Mouse (Mus musculus) midbrain, embryonic 15.5 days (tissue): ENCODE data around the gene Ppfibp1. TPM values are rescaled to one million over a fixed set of nuclear protein-coding genes. Genes with fewer than 3 reads are reported as not detected.

ENCODE experiments used
- ATAC-seq: fragments of 200-750 bp; cut with Nextera tagmentation; replicated peaks from 2 replicates; pipeline ENCODE4 v1.8.0; 2017; ENCODE audit warnings: moderate TSS enrichment
- H3K27ac ChIP-seq: fragments of 300-500 bp; sonication (generic); 2 replicates; pipeline ENCODE4 v1.5.1; 2015; ENCODE audit warnings: mild to moderate bottlenecking, inconsistent platforms
- H3K27me3 ChIP-seq: fragments of 300-500 bp; sonication (generic); replicated peaks from 2 replicates; pipeline ENCODE4 v1.6.1; 2015; ENCODE audit warnings: inconsistent platforms
- H3K36me3 ChIP-seq: fragments of 300-500 bp; sonication (generic); replicated peaks from 2 replicates; pipeline ENCODE4 v1.6.1; 2015; ENCODE audit warnings: inconsistent platforms
- H3K4me1 ChIP-seq: fragments of 300-500 bp; sonication (generic); 2 replicates; pipeline ENCODE4 v1.6.1; 2015; ENCODE audit warnings: inconsistent platforms
- H3K4me2 ChIP-seq: fragments of 300-500 bp; sonication (generic); 2 replicates; pipeline ENCODE4 v1.6.1; 2015; ENCODE audit warnings: inconsistent platforms, mild to moderate bottlenecking, moderate library complexity
- H3K4me3 ChIP-seq: fragments of 300-500 bp; sonication (generic); 2 replicates; pipeline ENCODE4 v1.5.1; 2015; ENCODE audit warnings: mild to moderate bottlenecking, inconsistent platforms
- H3K9ac ChIP-seq: fragments of 300-500 bp; sonication (generic); 2 replicates; pipeline ENCODE4 v1.6.1; 2015; ENCODE audit warnings: mild to moderate bottlenecking, inconsistent platforms
- H3K9me3 ChIP-seq: fragments of 300-500 bp; sonication (generic); 2 replicates; pipeline ENCODE4 v1.6.1; 2016; ENCODE audit warnings: inconsistent platforms
- WGBS: fragments of 180-500 bp; shearing (Covaris S2); methylation state at CpG from one replicate; pipeline ENCODE4 v1.1.7; 2015; ENCODE audit warnings: mixed read lengths; 5-methylcytosine and 5-hydroxymethylcytosine counted together
- polyA plus RNA-seq: library from polyadenylated mRNA; unstranded; fragments of >200 nt; fragmentation: Nextera tagmentation; extraction: Ambion mirVana; gene quantifications from 2 replicates; pipeline ENCODE4 v1.2.1, GENCODE M21; 2015

The Ppfibp1 gene
- polyA plus RNA-seq, 1 experiment from 2014 or later = 17.8 TPM

DNA sequence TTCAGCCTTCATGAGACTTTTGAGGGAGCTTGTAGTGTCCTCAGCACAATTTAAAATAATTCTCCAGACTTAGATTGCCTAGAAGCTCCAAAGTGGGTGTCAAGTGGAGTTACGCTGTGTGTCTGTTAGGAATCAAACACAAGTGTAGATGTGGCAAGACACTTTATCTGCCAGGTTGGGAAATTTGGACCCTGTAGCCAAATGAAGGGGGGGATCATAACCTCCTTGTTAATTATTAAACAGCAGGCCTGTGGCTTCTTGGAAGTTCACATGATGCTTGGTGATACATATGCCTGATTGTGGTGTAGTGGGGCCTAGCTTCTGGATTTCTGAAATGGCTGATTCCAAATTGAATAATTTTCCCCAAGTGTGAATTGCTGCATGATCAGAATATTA, 19.5 kb downstream of the Ppfibp1 start:
- ATAC-seq = no peak
- no peaks in the 10 kb centered on the region for H3K27me3 ChIP-seq
- no peaks in the 10 kb centered on the region for H3K36me3 ChIP-seq
- H3K9me3 ChIP-seq = no peaks in the 10 kb centered on the region
- H3K9ac ChIP-seq = no peak overlapping the region
- no peaks in the 10 kb centered on the region for H3K4me1 ChIP-seq
- H3K4me3 ChIP-seq = no peak overlapping the region
- no peak overlapping the region for H3K27ac ChIP-seq
- no peak overlapping the region for H3K4me2 ChIP-seq
- 98% methylated on average over 1 of the region's 1 CpGs for WGBS

DNA sequence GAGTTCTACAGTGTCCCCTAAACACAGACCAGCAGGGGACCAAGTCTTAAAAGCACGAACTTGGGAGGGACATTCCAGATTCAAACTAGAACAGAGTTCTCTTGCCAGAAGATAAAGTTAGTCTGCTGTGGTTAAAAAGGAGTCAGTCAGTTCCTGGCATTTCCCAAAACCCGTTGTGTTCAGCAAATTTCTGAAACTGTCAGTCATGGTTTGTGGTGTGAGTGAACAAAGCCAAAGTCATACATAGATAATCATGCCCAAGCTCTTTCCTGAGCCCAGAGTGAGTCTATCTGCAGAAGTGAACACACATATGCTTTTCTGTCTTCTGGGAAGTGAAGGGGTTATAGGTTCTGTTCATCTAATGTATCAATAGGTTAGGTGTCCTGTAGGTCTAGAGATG, 20.5 kb downstream of the Ppfibp1 start:
- no peak overlapping the region for H3K4me3 ChIP-seq
- no peaks in the 10 kb centered on the region for H3K36me3 ChIP-seq
- H3K4me2 ChIP-seq = no peak overlapping the region
- H3K4me1 ChIP-seq = no peaks in the 10 kb centered on the region
- no peaks in the 10 kb centered on the region for H3K9me3 ChIP-seq
- no peaks in the 10 kb centered on the region for H3K27me3 ChIP-seq
- no peak for ATAC-seq
- H3K9ac ChIP-seq = no peak overlapping the region
- H3K27ac ChIP-seq = no peak overlapping the region
- 72% methylated on average over 2 of the region's 2 CpGs for WGBS

DNA sequence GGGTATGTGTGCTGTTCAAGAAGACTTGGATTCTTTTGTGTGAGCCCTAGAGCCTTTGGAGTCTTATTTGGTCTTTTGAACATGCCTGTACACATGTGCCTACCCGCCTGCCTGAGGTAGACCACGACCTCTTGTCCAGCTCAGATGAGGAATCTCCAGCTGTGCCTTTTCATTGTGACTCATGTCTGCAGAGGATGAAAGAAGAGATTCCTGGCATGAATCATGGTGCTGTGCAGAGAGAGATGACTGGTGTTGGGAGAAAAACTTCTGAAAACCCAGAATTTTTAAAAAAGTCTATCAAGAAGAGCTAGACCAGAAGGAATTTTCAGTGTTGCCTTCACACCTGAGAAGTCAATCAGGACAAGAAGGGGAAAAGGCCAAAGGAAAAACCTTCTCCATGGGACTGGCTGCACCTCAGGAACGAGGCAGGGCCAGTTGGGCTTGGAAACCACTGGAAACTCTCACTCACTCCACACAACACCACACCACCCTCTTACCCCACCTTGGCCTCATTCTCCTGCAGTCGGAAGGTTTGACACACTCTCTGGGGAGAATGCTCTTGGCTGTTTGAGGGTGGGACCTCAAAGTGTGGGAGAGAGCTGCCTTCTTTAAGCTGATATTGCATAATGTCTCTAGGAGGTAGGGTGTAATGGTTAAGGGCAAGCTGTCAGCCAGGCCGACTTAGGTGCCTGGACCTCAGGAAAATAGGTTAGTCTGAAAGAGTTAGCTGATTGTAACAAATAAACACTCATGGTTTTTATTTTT, 21.6 kb downstream of the Ppfibp1 start:
- no peaks in the 10 kb centered on the region for H3K36me3 ChIP-seq
- no peak overlapping the region for H3K27ac ChIP-seq
- no peaks in the 10 kb centered on the region for H3K9me3 ChIP-seq
- no peak for ATAC-seq
- 82% methylated on average over 5 of the region's 5 CpGs for WGBS
- no peak overlapping the region for H3K4me2 ChIP-seq
- H3K4me3 ChIP-seq = no peak overlapping the region
- no peaks in the 10 kb centered on the region for H3K27me3 ChIP-seq
- H3K4me1 ChIP-seq = no peaks in the 10 kb centered on the region
- no peak overlapping the region for H3K9ac ChIP-seq

DNA sequence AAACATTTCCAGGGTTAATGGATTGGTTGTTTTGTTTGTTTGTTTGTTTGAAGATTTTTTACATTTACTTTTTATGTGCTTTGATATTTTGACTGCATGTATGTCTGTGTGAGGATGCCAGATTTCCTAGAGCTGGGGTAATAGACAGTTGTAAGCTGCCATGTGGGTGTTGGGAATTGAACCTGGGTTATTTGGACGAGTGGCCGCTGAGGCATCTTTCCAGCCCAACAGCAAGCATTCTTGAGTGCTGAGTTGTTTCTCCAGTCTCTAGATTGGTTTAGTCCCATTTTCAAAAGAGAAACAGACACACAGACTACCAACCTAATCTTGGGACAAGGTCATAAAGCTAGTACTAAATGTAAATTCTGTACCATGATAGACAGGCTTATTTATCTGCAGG, 22.5 kb downstream of the Ppfibp1 start:
- 86% methylated on average over 2 of the region's 2 CpGs for WGBS
- ATAC-seq = no peak

DNA sequence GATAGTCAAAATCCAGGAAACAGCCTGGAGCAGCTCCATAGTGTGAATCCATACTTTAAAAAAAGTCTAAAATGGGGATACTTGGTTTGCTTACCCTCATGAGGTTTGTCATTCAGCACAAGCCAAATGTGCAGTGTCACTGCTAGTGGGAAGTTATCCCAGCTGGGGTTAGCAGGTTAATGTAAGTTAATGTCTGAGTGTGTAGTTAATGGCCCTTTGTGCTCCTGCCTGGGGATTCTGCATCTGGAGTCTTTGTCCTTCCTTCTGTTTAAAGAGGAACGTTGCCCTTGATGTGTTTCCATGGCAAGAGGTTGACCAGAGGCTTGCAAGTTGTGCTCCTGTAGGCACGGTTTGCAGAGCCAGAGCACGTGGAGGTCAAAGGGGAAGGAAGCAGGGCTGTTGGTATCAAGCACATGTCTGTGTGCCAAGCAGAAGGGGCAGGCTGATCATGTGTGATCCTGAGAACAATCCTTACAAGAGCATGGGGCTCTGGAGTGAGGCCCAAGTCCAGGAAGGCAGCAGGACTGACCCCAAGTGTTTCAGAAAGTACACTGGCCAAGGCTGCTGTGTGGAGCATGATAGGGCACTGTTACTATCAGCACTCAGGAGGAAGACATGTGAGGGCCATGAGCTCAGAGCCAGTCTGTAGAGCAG, 24.7 kb downstream of the Ppfibp1 start:
- no peaks in the 10 kb centered on the region for H3K9me3 ChIP-seq
- no peaks in the 10 kb centered on the region for H3K27me3 ChIP-seq
- no peak overlapping the region for H3K9ac ChIP-seq
- no peak overlapping the region for H3K4me2 ChIP-seq
- 33% methylated on average over 3 of the region's 3 CpGs for WGBS
- H3K36me3 ChIP-seq = no peaks in the 10 kb centered on the region
- no peaks in the 10 kb centered on the region for H3K4me1 ChIP-seq
- no peak overlapping the region for H3K27ac ChIP-seq
- no peak overlapping the region for H3K4me3 ChIP-seq
- ATAC-seq = no peak

More for the DNA sequence above, 22.5 kb downstream of the Ppfibp1 start:
- Histone ChIP-seq H3K9ac (no peak overlapping the region), H3K27me3 (no peaks in the 10 kb centered on the region), H3K4me3 (no peak overlapping the region), H3K4me1 (no peaks in the 10 kb centered on the region), H3K9me3 (no peaks in the 10 kb centered on the region), H3K27ac (no peak overlapping the region), H3K4me2 (no peak overlapping the region), H3K36me3 (no peaks in the 10 kb centered on the region)

DNA sequence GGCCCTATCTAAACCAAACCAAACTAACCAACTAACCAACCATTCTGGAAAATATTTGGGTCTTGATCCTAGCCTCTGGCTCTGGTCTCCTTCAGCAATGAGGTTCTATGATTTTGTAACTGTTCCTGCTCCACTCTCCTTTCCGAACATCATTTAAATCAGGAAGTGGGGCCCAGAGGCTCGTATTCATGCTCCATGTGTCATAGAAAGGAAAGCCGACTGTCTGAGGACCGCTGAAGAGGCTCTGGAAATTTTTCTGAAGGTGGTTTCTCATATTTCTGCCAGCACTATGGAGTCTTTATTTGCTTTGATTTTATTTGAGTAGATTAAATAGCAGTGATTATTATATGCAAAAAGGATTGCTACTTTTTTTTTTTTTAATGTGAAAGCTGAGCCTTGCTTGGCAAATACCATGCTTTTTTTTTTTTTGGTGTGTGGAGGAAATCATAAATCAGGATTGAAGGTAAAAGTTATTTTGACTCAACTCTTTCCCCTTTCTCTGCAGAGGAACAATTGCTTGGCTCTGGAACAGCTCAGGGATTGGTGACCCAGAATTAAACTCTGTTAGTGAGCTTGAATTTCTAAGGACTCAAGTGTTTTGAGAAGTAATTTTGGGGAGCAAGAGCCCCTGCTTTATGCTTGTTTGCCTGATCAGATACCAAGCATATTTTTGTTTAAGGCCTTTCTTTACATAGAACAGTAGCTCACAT, 25.4 kb downstream of the Ppfibp1 start:
- Histone ChIP-seq H3K4me3 (no peak overlapping the region), H3K27ac (no peak overlapping the region), H3K9me3 (no peaks in the 10 kb centered on the region), H3K4me2 (no peak overlapping the region), H3K4me1 (no peaks in the 10 kb centered on the region), H3K36me3 (no peaks in the 10 kb centered on the region), H3K27me3 (no peaks in the 10 kb centered on the region), H3K9ac (no peak overlapping the region)
- 75% methylated on average over 4 of the region's 4 CpGs for WGBS
- ATAC-seq = no peak

DNA sequence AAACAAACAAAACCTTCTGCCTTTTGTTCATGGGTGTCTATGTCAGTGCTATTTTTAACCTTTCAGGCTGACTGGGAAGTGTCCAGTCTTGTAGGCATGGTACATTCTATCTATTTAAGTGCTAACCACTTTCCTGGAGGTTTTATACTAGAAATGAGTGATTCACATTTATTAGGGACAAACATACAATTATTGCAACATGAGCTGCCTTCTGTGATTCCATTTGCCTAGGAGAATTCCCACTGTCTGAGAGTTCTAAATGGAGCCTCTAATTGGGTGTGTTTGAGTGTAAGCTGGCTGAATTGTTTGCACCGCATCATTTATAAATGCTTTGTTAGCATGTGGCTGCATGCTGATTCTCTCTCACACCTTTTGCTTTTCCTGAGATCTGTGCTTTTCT, 27.5 kb downstream of the Ppfibp1 start:
- H3K9ac ChIP-seq = no peak overlapping the region
- no peak overlapping the region for H3K27ac ChIP-seq
- H3K4me3 ChIP-seq = no peak overlapping the region
- H3K4me2 ChIP-seq = no peak overlapping the region
- ATAC-seq = no peak
- H3K9me3 ChIP-seq = no peaks in the 10 kb centered on the region
- WGBS = 78% methylated on average over 1 of the region's 1 CpGs
- no peaks in the 10 kb centered on the region for H3K36me3 ChIP-seq
- no peaks in the 10 kb centered on the region for H3K27me3 ChIP-seq
- H3K4me1 ChIP-seq = no peaks in the 10 kb centered on the region

DNA sequence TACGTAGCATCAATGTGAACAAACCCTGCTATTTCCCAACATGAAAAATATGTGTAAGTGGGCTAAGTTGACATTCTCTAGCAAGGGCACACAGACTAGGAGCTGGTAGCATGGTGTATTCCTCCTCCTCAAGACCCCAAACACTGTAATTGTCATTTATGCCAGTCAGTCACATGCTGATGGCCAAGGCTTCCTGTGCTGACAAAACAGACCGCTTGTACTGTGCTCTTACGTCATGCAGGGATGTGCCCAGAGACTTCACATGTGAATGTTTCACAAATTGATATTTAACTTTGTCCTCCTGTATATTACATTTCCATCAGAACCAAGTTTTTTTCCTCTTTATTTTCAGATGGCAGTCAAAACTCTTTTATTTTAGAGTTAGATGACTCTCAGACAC, 29.1 kb downstream of the Ppfibp1 start:
- Histone ChIP-seq H3K27ac (no peak overlapping the region), H3K27me3 (no peaks in the 10 kb centered on the region), H3K9ac (no peak overlapping the region), H3K36me3 (no peaks in the 10 kb centered on the region), H3K4me1 (no peaks in the 10 kb centered on the region), H3K9me3 (no peaks in the 10 kb centered on the region), H3K4me2 (no peak overlapping the region), H3K4me3 (no peak overlapping the region)
- 87% methylated on average over 3 of the region's 3 CpGs for WGBS
- ATAC-seq = no peak

DNA sequence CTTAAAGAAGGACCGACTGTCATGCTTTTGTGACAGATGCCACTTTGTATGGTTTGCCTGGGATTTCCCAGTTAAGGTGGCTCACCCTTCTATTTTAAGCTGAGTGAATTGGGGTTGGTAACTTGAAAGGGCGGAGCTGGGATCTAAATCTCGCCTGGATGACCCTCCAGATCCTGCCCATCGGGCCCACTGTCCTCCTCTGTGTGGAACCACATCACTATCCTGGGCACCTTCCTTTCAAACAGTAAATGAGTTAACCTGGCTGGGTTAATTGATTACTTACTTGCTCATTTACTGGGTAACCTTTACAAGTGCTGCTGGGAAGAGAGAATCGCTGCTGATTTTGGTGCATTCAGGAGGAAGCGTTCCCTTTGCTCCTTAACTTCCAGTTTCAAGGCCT, 30.1 kb downstream of the Ppfibp1 start:
- H3K9ac ChIP-seq = no peak overlapping the region
- H3K36me3 ChIP-seq = no peaks in the 10 kb centered on the region
- no peak overlapping the region for H3K27ac ChIP-seq
- no peaks in the 10 kb centered on the region for H3K9me3 ChIP-seq
- H3K4me3 ChIP-seq = no peak overlapping the region
- H3K4me1 ChIP-seq = no peaks in the 10 kb centered on the region
- 90% methylated on average over 6 of the region's 6 CpGs for WGBS
- no peaks in the 10 kb centered on the region for H3K27me3 ChIP-seq
- no peak overlapping the region for H3K4me2 ChIP-seq
- no peak for ATAC-seq

DNA sequence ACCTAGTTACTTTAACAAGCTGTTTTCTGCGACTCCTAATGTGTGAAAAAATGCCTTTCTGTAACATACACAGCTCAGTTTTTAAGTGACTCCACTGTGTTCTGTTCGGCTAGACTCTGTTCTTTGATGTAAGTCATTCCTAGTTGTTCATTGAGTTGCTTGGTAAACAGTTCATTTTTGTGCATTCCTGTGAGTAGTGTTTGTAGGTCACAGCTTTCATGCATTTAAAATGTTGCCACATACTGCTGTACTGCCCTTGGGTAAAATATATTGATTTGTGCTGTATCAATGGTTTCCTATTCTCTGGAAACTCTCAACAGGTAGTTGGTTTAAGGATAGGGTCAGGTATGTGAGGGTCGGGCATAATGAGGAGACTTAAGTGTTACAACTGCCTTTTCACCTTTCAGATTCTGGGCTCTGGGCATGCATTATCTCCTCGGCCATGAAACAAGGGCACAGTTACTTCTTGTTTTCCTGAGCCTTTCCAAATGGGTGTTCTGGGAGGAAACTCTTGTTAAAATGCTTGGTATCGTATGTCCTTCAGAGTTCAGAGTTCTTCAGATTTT, 38.2 kb downstream of the Ppfibp1 start:
- H3K4me2 ChIP-seq = no peak overlapping the region
- no peaks in the 10 kb centered on the region for H3K36me3 ChIP-seq
- no peaks in the 10 kb centered on the region for H3K27me3 ChIP-seq
- WGBS = 83% methylated on average over 5 of the region's 5 CpGs
- no peak for ATAC-seq
- no peaks in the 10 kb centered on the region for H3K4me1 ChIP-seq
- no peak overlapping the region for H3K4me3 ChIP-seq
- no peaks in the 10 kb centered on the region for H3K9me3 ChIP-seq
- no peak overlapping the region for H3K27ac ChIP-seq
- H3K9ac ChIP-seq = no peak overlapping the region

DNA sequence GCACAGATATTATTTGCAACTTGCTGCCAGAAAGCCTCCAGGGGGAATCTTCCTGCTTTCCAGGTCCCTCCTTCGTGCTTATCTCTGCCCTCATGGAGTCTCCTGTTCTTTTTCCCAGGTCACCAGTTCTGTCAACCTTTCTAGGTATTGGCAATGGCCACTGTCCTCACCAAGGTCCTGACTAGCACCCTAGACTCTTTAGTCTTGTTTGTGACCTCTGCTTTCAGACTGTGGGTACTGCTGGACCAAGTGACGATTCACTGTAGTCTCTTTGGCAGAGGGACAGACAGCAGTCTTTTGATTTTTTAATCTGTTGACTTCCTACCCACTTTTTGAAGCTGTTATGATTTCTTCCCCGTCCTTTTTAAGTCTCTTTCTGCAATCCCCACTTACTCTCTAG, 39.8 kb downstream of the Ppfibp1 start:
- H3K4me3 ChIP-seq = no peak overlapping the region
- ATAC-seq = no peak
- H3K36me3 ChIP-seq = no peaks in the 10 kb centered on the region
- no peak overlapping the region for H3K4me2 ChIP-seq
- H3K4me1 ChIP-seq = no peaks in the 10 kb centered on the region
- H3K27ac ChIP-seq = no peak overlapping the region
- H3K9ac ChIP-seq = no peak overlapping the region
- 51% methylated on average over 3 of the region's 3 CpGs for WGBS
- no peaks in the 10 kb centered on the region for H3K27me3 ChIP-seq
- H3K9me3 ChIP-seq = no peaks in the 10 kb centered on the region

DNA sequence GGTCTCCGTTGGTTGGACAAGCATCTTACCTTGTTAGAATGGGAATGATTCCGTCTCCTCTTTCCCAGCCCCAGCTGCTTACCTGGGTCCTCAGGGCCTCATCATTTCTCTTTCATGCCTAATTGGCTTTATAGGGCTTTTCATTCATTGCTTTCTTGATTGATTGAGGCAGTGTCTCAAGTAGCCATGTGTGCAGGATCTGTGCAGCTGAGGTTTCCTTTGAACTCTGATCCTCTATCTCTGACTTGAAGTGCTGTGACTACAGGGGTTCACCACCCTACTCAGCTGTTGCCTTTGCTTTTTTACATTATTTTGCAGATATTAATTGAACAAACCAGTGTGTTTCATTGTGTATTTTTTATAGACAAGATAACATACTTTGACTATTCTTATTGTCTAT, 40.7 kb downstream of the Ppfibp1 start:
- H3K4me2 ChIP-seq = no peak overlapping the region
- H3K9me3 ChIP-seq = no peaks in the 10 kb centered on the region
- H3K4me1 ChIP-seq = no peaks in the 10 kb centered on the region
- 57% methylated on average over 2 of the region's 2 CpGs for WGBS
- no peaks in the 10 kb centered on the region for H3K36me3 ChIP-seq
- H3K9ac ChIP-seq = no peak overlapping the region
- no peaks in the 10 kb centered on the region for H3K27me3 ChIP-seq
- no peak overlapping the region for H3K4me3 ChIP-seq
- no peak for ATAC-seq
- no peak overlapping the region for H3K27ac ChIP-seq
